Mouse (Mus musculus) spleen, postnatal 10 days (tissue): ENCODE data around the gene Gpr65.
"Not testable (repeated sequence)": the region's sequence is repeated elsewhere in the genome, so short reads cannot be mapped to it uniquely, and the experiment has no call there.

Experiments used
- DNase-seq, 2 experiments: peaks; one replicate each; pipeline ENCODE4 v3.0.0; 2021 to 2022; ENCODE audit warnings: low spot score in 2 of 2

Gpr65 gene

GRCm38 (mm10) chr12:98282776-98283486, 14.5 kb downstream of the Gpr65 start:
- no peak for DNase-seq

GRCm38 (mm10) chr12:98283487-98283860, 15.0 kb downstream of the Gpr65 start:
- DNase-seq = no peak

- no peak for DNase-seq
Observed at GRCm38 (mm10) chr12:98284477-98284876, 16.0 kb downstream of the Gpr65 start.

GRCm38 (mm10) chr12:98290475-98290874, 22.0 kb downstream of the Gpr65 start:
- DNase-seq = no peak

GRCm38 (mm10) chr12:98292278-98292677, 23.8 kb downstream of the Gpr65 start:
- DNase-seq = no peak

GRCm38 (mm10) chr12:98294241-98294640, 25.8 kb downstream of the Gpr65 start:
- no peak for DNase-seq

GRCm38 (mm10) chr12:98301980-98302379, 33.5 kb downstream of the Gpr65 start:
- no peak for DNase-seq

- no peak for DNase-seq
Observed at GRCm38 (mm10) chr12:98303013-98303412, 34.6 kb downstream of the Gpr65 start.

GRCm38 (mm10) chr12:98307179-98307915, 38.9 kb downstream of the Gpr65 start:
- no peak for DNase-seq

GRCm38 (mm10) chr12:98311376-98312083, 43.1 kb downstream of the Gpr65 start:
- DNase-seq = no peak

- DNase-seq = no peak
Observed at GRCm38 (mm10) chr12:98315924-98316323, 47.5 kb downstream of the Gpr65 start.

- no peak for DNase-seq
Observed at GRCm38 (mm10) chr12:98317718-98318340, 49.4 kb downstream of the Gpr65 start.

GRCm38 (mm10) chr12:98322426-98322825, 54.0 kb downstream of the Gpr65 start:
- DNase-seq = no peak

GRCm38 (mm10) chr12:98324170-98324569, 55.7 kb downstream of the Gpr65 start:
- not testable (repeated sequence) for DNase-seq
